Mouse (Mus musculus): Measurements from ENCODE around the gene Ninj2. TPM values are rescaled to one million over a fixed set of nuclear protein-coding genes. Genes with fewer than 3 reads are reported as not detected.
A peak's percentile ranks its signal among the peaks of the same experiment; 100 is the strongest.

The Ninj2 gene
- polyA plus RNA-seq, 1 experiment from 2014 or later: not detected

- Histone ChIP-seq H3K36me3 (ENCODE audit: control insufficient read depth, insufficient read depth, low read length) (no peaks in the 10 kb centered on the region), H3K4me3 (ENCODE audit: low read depth, low read length) (no peak overlapping the region), H3K4me2 (no peak overlapping the region), H3K9me3 (ENCODE audit: control insufficient read depth, low read length) (no peaks in the 10 kb centered on the region), H3K9ac (ENCODE audit: low read depth, low read length) (no peak overlapping the region), H3K27me3 (replicated peaks; ENCODE audit: control insufficient read depth, insufficient read depth, low read length) (no peaks in the 10 kb centered on the region), H3K27ac (ENCODE audit: low read depth, low read length) (no peak overlapping the region), H3K4me1 (replicated peaks; ENCODE audit: control insufficient read depth, insufficient read depth, low read length) (peaks cover 4% of the 10 kb centered on the region; the same call in 1 of the 2 replicates)
- no peak for DNase-seq (ENCODE audit: low spot score)
- no peak for ATAC-seq (replicated peaks; ENCODE audit: low FRiP score)
- WGBS: 85% methylated on average over 25 of the region's 26 CpGs
Observed at GRCm38 (mm10) chr6:120152739-120153696, 59.9 kb downstream of the Ninj2 start.

- Histone ChIP-seq H3K9ac (ENCODE audit: low read depth, low read length) (no peak overlapping the region), H3K4me1 (replicated peaks; ENCODE audit: control insufficient read depth, insufficient read depth, low read length) (peaks cover 2% of the 10 kb centered on the region; the same call in 1 of the 2 replicates), H3K9me3 (ENCODE audit: control insufficient read depth, low read length) (no peaks in the 10 kb centered on the region), H3K27ac (ENCODE audit: low read depth, low read length) (no peak overlapping the region), H3K36me3 (ENCODE audit: control insufficient read depth, insufficient read depth, low read length) (no peaks in the 10 kb centered on the region), H3K4me3 (ENCODE audit: low read depth, low read length) (no peak overlapping the region), H3K27me3 (replicated peaks; ENCODE audit: control insufficient read depth, insufficient read depth, low read length) (no peaks in the 10 kb centered on the region), H3K4me2 (no peak overlapping the region)
- DNase-seq (ENCODE audit: low spot score) (no peak), ATAC-seq (replicated peaks; ENCODE audit: low FRiP score) (0 out of 2 replicates have a peak, but pooled peaks have one; percentile 25)
- 73% methylated on average over 5 of the region's 5 CpGs for WGBS
Observed at GRCm38 (mm10) chr6:120154526-120155309, 61.6 kb downstream of the Ninj2 start.

- Histone ChIP-seq H3K36me3 (ENCODE audit: control insufficient read depth, insufficient read depth, low read length) (no peaks in the 10 kb centered on the region), H3K4me2 (no peak overlapping the region), H3K27ac (ENCODE audit: low read depth, low read length) (peak overlapping the region; percentile 11; the same call in 1 of the 2 replicates), H3K27me3 (replicated peaks; ENCODE audit: control insufficient read depth, insufficient read depth, low read length) (no peaks in the 10 kb centered on the region), H3K4me3 (ENCODE audit: low read depth, low read length) (no peak overlapping the region), H3K9ac (ENCODE audit: low read depth, low read length) (no peak overlapping the region), H3K9me3 (ENCODE audit: control insufficient read depth, low read length) (no peaks in the 10 kb centered on the region), H3K4me1 (replicated peaks; ENCODE audit: control insufficient read depth, insufficient read depth, low read length) (no peaks in the 10 kb centered on the region)
- no peak for DNase-seq (ENCODE audit: low spot score)
- ATAC-seq (replicated peaks; ENCODE audit: low FRiP score): no peak
- WGBS: 56% methylated on average over 4 of the region's 4 CpGs
Observed at GRCm38 (mm10) chr6:120155510-120155909, 62.4 kb downstream of the Ninj2 start.

GRCm38 (mm10) chr6:120157479-120157878, 64.3 kb downstream of the Ninj2 start:
- ATAC-seq (replicated peaks; ENCODE audit: low FRiP score): no peak
- no peak overlapping the region for H3K4me3 ChIP-seq (ENCODE audit: low read depth, low read length)
- H3K36me3 ChIP-seq (ENCODE audit: control insufficient read depth, insufficient read depth, low read length): no peaks in the 10 kb centered on the region
- no peaks in the 10 kb centered on the region for H3K4me1 ChIP-seq (replicated peaks; ENCODE audit: control insufficient read depth, insufficient read depth, low read length)
- H3K9me3 ChIP-seq (ENCODE audit: control insufficient read depth, low read length): no peaks in the 10 kb centered on the region
- no peak overlapping the region for H3K9ac ChIP-seq (ENCODE audit: low read depth, low read length)
- DNase-seq (ENCODE audit: low spot score): no peak
- H3K4me2 ChIP-seq: no peak overlapping the region
- 81% methylated on average over 6 of the region's 6 CpGs for WGBS
- H3K27me3 ChIP-seq (replicated peaks; ENCODE audit: control insufficient read depth, insufficient read depth, low read length): no peaks in the 10 kb centered on the region
- H3K27ac ChIP-seq (ENCODE audit: low read depth, low read length): no peak overlapping the region

- Histone ChIP-seq H3K36me3 (ENCODE audit: control insufficient read depth, insufficient read depth, low read length) (no peaks in the 10 kb centered on the region), H3K27me3 (replicated peaks; ENCODE audit: control insufficient read depth, insufficient read depth, low read length) (no peaks in the 10 kb centered on the region), H3K4me1 (replicated peaks; ENCODE audit: control insufficient read depth, insufficient read depth, low read length) (no peaks in the 10 kb centered on the region), H3K27ac (ENCODE audit: low read depth, low read length) (no peak overlapping the region), H3K4me2 (no peak overlapping the region), H3K9ac (ENCODE audit: low read depth, low read length) (no peak overlapping the region), H3K9me3 (ENCODE audit: control insufficient read depth, low read length) (no peaks in the 10 kb centered on the region), H3K4me3 (ENCODE audit: low read depth, low read length) (no peak overlapping the region)
- DNase-seq (ENCODE audit: low spot score) (no peak), ATAC-seq (replicated peaks; ENCODE audit: low FRiP score) (no peak)
- WGBS: 47% methylated on average over 9 of the region's 9 CpGs
Observed at GRCm38 (mm10) chr6:120159133-120159901, 66.2 kb downstream of the Ninj2 start.

GRCm38 (mm10) chr6:120162928-120163327, 69.8 kb downstream of the Ninj2 start:
- Histone ChIP-seq H3K4me2 (no peak overlapping the region), H3K9me3 (ENCODE audit: control insufficient read depth, low read length) (no peaks in the 10 kb centered on the region), H3K4me1 (replicated peaks; ENCODE audit: control insufficient read depth, insufficient read depth, low read length) (peaks cover 10% of the 10 kb centered on the region), H3K27ac (ENCODE audit: low read depth, low read length) (no peak overlapping the region), H3K27me3 (replicated peaks; ENCODE audit: control insufficient read depth, insufficient read depth, low read length) (no peaks in the 10 kb centered on the region), H3K4me3 (ENCODE audit: low read depth, low read length) (no peak overlapping the region), H3K9ac (ENCODE audit: low read depth, low read length) (no peak overlapping the region), H3K36me3 (ENCODE audit: control insufficient read depth, insufficient read depth, low read length) (no peaks in the 10 kb centered on the region)
- 70% methylated on average over 6 of the region's 6 CpGs for WGBS
- DNase-seq (ENCODE audit: low spot score) (no peak), ATAC-seq (replicated peaks; ENCODE audit: low FRiP score) (no peak)

- Histone ChIP-seq H3K36me3 (ENCODE audit: control insufficient read depth, insufficient read depth, low read length) (no peaks in the 10 kb centered on the region), H3K4me2 (no peak overlapping the region), H3K9ac (ENCODE audit: low read depth, low read length) (no peak overlapping the region), H3K9me3 (ENCODE audit: control insufficient read depth, low read length) (no peaks in the 10 kb centered on the region), H3K27ac (ENCODE audit: low read depth, low read length) (no peak overlapping the region), H3K4me1 (replicated peaks; ENCODE audit: control insufficient read depth, insufficient read depth, low read length) (peaks cover 11% of the 10 kb centered on the region), H3K27me3 (replicated peaks; ENCODE audit: control insufficient read depth, insufficient read depth, low read length) (no peaks in the 10 kb centered on the region), H3K4me3 (ENCODE audit: low read depth, low read length) (no peak overlapping the region)
- WGBS: 84% methylated on average over 4 of the region's 4 CpGs
- no peak for ATAC-seq (replicated peaks; ENCODE audit: low FRiP score)
- DNase-seq (ENCODE audit: low spot score): no peak
Observed at GRCm38 (mm10) chr6:120164765-120165164, 71.6 kb downstream of the Ninj2 start.

GRCm38 (mm10) chr6:120167574-120167973, 74.4 kb downstream of the Ninj2 start:
- Histone ChIP-seq H3K27ac (ENCODE audit: low read depth, low read length) (no peak overlapping the region), H3K9me3 (ENCODE audit: control insufficient read depth, low read length) (no peaks in the 10 kb centered on the region), H3K4me3 (ENCODE audit: low read depth, low read length) (no peak overlapping the region), H3K4me1 (replicated peaks; ENCODE audit: control insufficient read depth, insufficient read depth, low read length) (peaks cover 11% of the 10 kb centered on the region), H3K27me3 (replicated peaks; ENCODE audit: control insufficient read depth, insufficient read depth, low read length) (no peaks in the 10 kb centered on the region), H3K36me3 (ENCODE audit: control insufficient read depth, insufficient read depth, low read length) (no peaks in the 10 kb centered on the region), H3K9ac (ENCODE audit: low read depth, low read length) (no peak overlapping the region), H3K4me2 (no peak overlapping the region)
- WGBS: 38% methylated on average over 4 of the region's 4 CpGs
- no peak for DNase-seq (ENCODE audit: low spot score)
- ATAC-seq (replicated peaks; ENCODE audit: low FRiP score): no peak

All from liver, embryonic 11.5 days (tissue).